Mouse (Mus musculus) midbrain, embryonic 13.5 days (tissue): Measurements from ENCODE around the gene Asna1. TPM values are rescaled to one million over a fixed set of nuclear protein-coding genes. Genes with fewer than 3 reads are reported as not detected.

Experiments used
- ATAC-seq: fragments of 200-750 bp; cut with Nextera tagmentation; 2 replicates; pipeline ENCODE4 v1.8.0; 2017; ENCODE audit warnings: mild to moderate bottlenecking, moderate TSS enrichment, moderate library complexity
- H3K27ac ChIP-seq: fragments of 300-500 bp; sonication (generic); 2 replicates; pipeline ENCODE4 v1.5.1; 2015; ENCODE audit warnings: inconsistent platforms, mild to moderate bottlenecking, moderate library complexity
- H3K27me3 ChIP-seq: fragments of 300-500 bp; sonication (generic); 2 replicates; pipeline ENCODE4 v1.6.1; 2015; ENCODE audit warnings: mild to moderate bottlenecking, inconsistent platforms
- H3K36me3 ChIP-seq: fragments of 300-500 bp; sonication (generic); 2 replicates; pipeline ENCODE4 v1.6.1; 2015; ENCODE audit warnings: mild to moderate bottlenecking, inconsistent platforms
- H3K4me1 ChIP-seq: fragments of 300-500 bp; sonication (generic); replicated peaks from 2 replicates; pipeline ENCODE4 v1.6.1; 2015; ENCODE audit warnings: inconsistent platforms
- H3K4me2 ChIP-seq: fragments of 300-500 bp; sonication (generic); replicated peaks from 2 replicates; pipeline ENCODE4 v1.6.1; 2015; ENCODE audit warnings: moderate library complexity, mild to moderate bottlenecking, inconsistent platforms
- H3K4me3 ChIP-seq: fragments of 300-500 bp; sonication (generic); replicated peaks from 2 replicates; pipeline ENCODE4 v1.5.1; 2015; ENCODE audit warnings: mild to moderate bottlenecking, inconsistent platforms
- H3K9ac ChIP-seq: fragments of 300-500 bp; sonication (generic); replicated peaks from 2 replicates; pipeline ENCODE4 v1.6.1; 2015; ENCODE audit warnings: mild to moderate bottlenecking, inconsistent platforms
- H3K9me3 ChIP-seq: fragments of 300-500 bp; sonication (generic); 2 replicates; pipeline ENCODE4 v1.6.1; 2016; ENCODE audit warnings: mild to moderate bottlenecking, inconsistent platforms
- WGBS: fragments of 180-500 bp; shearing (Covaris S2); methylation state at CpG from one replicate; pipeline ENCODE4 v1.1.7; 2015; 5-methylcytosine and 5-hydroxymethylcytosine counted together
- polyA plus RNA-seq: library from polyadenylated mRNA; unstranded; fragments of >200 nt; fragmentation: Nextera tagmentation; extraction: Ambion mirVana; gene quantifications from 2 replicates; pipeline ENCODE4 v1.2.1, GENCODE M21; 2015

Gene Asna1
- polyA plus RNA-seq, 1 experiment from 2014 or later = 151 TPM

GRCm38 (mm10) chr8:84986379-84986945, 38.6 kb downstream of the Asna1 start:
- Histone ChIP-seq H3K36me3 (no peaks in the 10 kb centered on the region), H3K4me1 (peaks cover 38% of the 10 kb centered on the region), H3K27ac (peak overlapping the region; percentile 10; the same call in 1 of the 2 replicates), H3K4me2 (peak overlapping the region; percentile 89), H3K4me3 (peak overlapping the region; percentile 46), H3K27me3 (peaks cover 51% of the 10 kb centered on the region), H3K9ac (peak overlapping the region; percentile 62; the same call in 1 of the 2 replicates), H3K9me3 (no peaks in the 10 kb centered on the region)
- 44% methylated on average over 8 of the region's 8 CpGs for WGBS
- ATAC-seq = no peak

- Histone ChIP-seq H3K27ac (peak overlapping the region; percentile 10; the same call in 1 of the 2 replicates), H3K9me3 (no peaks in the 10 kb centered on the region), H3K27me3 (peaks cover 55% of the 10 kb centered on the region), H3K4me3 (peak overlapping the region; percentile 46), H3K4me2 (peak overlapping the region; percentile 89), H3K9ac (peak overlapping the region; percentile 62), H3K4me1 (peaks cover 39% of the 10 kb centered on the region), H3K36me3 (no peaks in the 10 kb centered on the region)
- WGBS = under 1% methylated on average over 53 of the region's 53 CpGs
- ATAC-seq = peak; percentile 19; the same call in 1 of the 2 replicates
Measured at GRCm38 (mm10) chr8:84985684-84986378, 39.2 kb downstream of the Asna1 start.

- Histone ChIP-seq H3K9ac (peak overlapping the region; percentile 62), H3K36me3 (no peaks in the 10 kb centered on the region), H3K4me1 (peaks cover 43% of the 10 kb centered on the region), H3K4me3 (peak overlapping the region; percentile 46), H3K9me3 (no peaks in the 10 kb centered on the region), H3K27me3 (peaks cover 61% of the 10 kb centered on the region), H3K27ac (no peak overlapping the region), H3K4me2 (peak overlapping the region; percentile 89)
- ATAC-seq = no peak
- under 1% methylated on average over 23 of the region's 23 CpGs for WGBS
Measured at GRCm38 (mm10) chr8:84985049-84985683, 39.9 kb downstream of the Asna1 start.

- Histone ChIP-seq H3K36me3 (no peaks in the 10 kb centered on the region), H3K9me3 (no peaks in the 10 kb centered on the region), H3K27ac (peak overlapping the region; percentile 44; the same call in 1 of the 2 replicates), H3K4me3 (no peak overlapping the region), H3K27me3 (peaks cover 63% of the 10 kb centered on the region), H3K4me1 (peaks cover 49% of the 10 kb centered on the region), H3K4me2 (peak overlapping the region; percentile 89), H3K9ac (peak overlapping the region; percentile 62)
- no peak for ATAC-seq
- WGBS = 13% methylated on average over 16 of the region's 16 CpGs
Measured at GRCm38 (mm10) chr8:84984294-84985048, 40.6 kb downstream of the Asna1 start.

GRCm38 (mm10) chr8:84982499-84983011, 42.5 kb downstream of the Asna1 start:
- Histone ChIP-seq H3K27me3 (peaks cover 62% of the 10 kb centered on the region), H3K4me1 (peaks cover 64% of the 10 kb centered on the region)

DNA sequence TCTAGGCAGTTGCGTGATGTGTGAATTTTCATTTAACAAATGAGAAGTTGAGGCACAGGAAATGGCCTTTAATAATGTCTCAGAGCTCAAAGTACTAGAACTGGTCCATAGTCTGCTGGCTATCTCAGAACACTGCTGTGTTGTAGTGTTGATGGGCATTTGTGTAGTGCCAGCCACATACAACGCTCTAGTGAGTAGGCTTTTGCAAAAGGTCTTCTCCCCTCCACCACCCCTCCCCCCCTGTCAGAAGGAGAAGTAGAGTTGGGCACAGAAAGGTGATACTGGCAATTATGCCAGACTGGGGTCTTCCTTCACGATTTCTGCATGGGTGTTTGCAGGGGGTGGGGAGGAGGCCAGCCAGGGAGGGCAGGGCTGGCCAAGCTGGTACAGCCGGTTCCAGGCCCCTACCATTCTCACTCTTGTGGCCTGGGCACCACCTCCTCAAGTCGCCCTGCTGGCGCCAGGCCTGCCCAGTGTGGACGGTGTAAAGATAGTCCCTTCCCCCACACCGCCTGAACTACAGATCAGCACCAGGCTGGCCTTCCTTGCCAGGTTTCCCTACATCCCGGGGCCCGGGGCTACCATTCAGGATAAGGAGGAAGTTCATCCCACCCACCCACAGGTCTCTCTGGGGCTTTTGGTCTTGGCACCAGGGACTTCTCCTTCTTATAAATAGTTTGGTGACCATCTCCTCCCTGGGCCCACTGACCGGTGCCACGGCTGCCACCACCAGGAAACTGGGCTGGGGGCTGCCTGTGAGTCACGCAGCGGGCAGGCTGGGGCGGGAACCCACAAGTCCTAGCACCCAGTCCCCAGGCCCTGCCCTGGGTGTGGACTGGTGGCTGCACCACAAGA, 43.2 kb downstream of the Asna1 start:
- Histone ChIP-seq H3K36me3 (no peaks in the 10 kb centered on the region), H3K9me3 (no peaks in the 10 kb centered on the region), H3K4me2 (no peak overlapping the region), H3K27me3 (peaks cover 63% of the 10 kb centered on the region), H3K9ac (no peak overlapping the region), H3K4me3 (no peak overlapping the region), H3K27ac (peak overlapping the region; percentile 51; the same call in 1 of the 2 replicates), H3K4me1 (peaks cover 71% of the 10 kb centered on the region)
- WGBS = 85% methylated on average over 15 of the region's 15 CpGs
- ATAC-seq = no peak

More at GRCm38 (mm10) chr8:84982499-84983011, 42.5 kb downstream of the Asna1 start:
- no peak overlapping the region for H3K27ac ChIP-seq
- no peak overlapping the region for H3K9ac ChIP-seq
- no peaks in the 10 kb centered on the region for H3K36me3 ChIP-seq
- no peaks in the 10 kb centered on the region for H3K9me3 ChIP-seq
- ATAC-seq = no peak
- no peak overlapping the region for H3K4me3 ChIP-seq
- no peak overlapping the region for H3K4me2 ChIP-seq
- 57% methylated on average over 3 of the region's 3 CpGs for WGBS

DNA sequence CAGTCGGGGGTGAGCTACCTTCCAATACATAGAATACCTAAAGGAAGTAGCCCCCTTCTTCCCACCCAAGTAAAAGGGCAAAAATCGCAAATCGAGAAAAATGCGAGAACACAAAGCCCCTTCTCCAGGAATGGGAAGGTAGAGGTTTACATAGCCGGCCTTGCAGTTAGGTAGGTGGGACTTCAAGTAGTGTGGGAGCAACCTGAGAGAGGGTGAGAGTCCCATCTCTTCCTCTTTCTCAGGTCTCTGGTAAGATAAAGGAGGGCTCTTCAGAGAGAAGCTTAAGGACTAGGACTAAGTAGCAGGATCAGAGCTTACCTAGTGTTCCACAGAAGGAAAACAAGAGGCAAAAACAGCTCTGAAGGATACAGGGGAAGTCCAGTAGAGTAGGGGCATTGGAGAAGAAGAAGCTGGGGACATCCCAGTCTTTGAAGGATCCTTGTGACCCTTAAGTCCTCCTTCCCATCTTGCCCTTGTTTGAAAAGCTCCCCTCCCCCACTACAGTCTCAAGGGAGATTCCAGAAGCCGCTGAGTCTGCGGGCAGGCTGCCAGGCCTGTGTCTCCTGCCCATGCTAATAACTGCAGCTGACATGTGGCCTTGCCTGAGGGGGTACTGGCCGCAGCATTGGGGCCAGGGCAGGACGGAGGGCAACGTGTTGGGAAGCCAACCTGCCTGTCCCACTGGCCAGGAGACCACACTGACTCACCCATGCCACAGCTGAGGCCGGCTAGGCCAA, 44.3 kb downstream of the Asna1 start:
- H3K27me3 ChIP-seq = peaks cover 60% of the 10 kb centered on the region
- no peak overlapping the region for H3K4me3 ChIP-seq
- peak overlapping the region; percentile 95 for H3K4me2 ChIP-seq
- H3K27ac ChIP-seq = peak overlapping the region; percentile 51; the same call in 1 of the 2 replicates
- no peak for ATAC-seq
- H3K36me3 ChIP-seq = no peaks in the 10 kb centered on the region
- H3K4me1 ChIP-seq = peaks cover 77% of the 10 kb centered on the region
- H3K9me3 ChIP-seq = no peaks in the 10 kb centered on the region
- WGBS = 38% methylated on average over 11 of the region's 11 CpGs
- peak overlapping the region; percentile 4; the same call in 1 of the 2 replicates for H3K9ac ChIP-seq

GRCm38 (mm10) chr8:84979599-84980421, 45.3 kb downstream of the Asna1 start:
- peak overlapping the region; percentile 46; the same call in 1 of the 2 replicates for H3K9ac ChIP-seq
- peaks cover 74% of the 10 kb centered on the region for H3K4me1 ChIP-seq
- H3K27me3 ChIP-seq = peaks cover 57% of the 10 kb centered on the region
- no peaks in the 10 kb centered on the region for H3K9me3 ChIP-seq
- peaks cover 5% of the 10 kb centered on the region; the same call in 1 of the 2 replicates for H3K36me3 ChIP-seq
- 3% methylated on average over 42 of the region's 42 CpGs for WGBS
- peak overlapping the region; percentile 35; the same call in 1 of the 2 replicates for H3K27ac ChIP-seq
- H3K4me2 ChIP-seq = peak overlapping the region; percentile 95
- H3K4me3 ChIP-seq = peak overlapping the region; percentile 53
- ATAC-seq = peak; percentile 21

DNA sequence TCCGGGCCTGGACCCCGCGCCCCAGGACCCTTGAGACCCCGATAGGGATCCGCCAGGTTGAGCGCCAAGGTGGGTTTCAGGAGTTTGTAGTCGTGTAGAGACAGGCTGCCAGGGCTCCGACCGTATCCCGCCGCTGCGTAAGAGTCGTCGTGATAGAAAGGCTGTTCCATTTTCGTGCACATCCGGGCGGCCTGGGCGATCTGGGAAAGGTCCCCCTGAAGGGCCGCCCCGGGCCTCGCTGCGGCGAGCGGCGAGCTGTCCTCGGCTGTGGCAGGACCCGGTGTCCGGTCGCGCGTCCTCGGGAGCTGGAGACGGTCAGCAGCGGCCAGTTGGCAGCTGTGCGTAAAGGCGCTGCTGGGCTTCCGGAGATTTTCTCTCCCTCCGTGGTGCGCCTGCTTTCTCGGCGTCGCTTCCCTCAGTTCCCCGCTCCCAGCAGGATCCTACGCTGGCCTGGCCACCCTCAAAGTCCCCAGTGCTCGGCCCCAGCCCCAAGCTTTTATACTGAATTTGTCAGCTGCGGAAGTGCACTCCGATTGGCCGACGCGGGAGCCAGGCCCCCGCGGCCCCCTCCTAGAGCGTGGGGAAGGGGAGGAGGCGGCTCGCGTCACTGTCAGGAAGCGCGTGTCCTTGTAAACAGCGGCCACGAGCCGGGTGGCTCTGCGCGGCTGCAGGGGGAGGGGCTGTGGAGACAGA, 46.7 kb downstream of the Asna1 start, which contains the start of gene Junb:
Junb (minus strand) TSS at position 471 of the 693 bp plus-strand sequence.
- under 1% methylated on average over 63 of the region's 63 CpGs for WGBS
- peak within 1 kb of the TSS; percentile 95 for H3K4me2 ChIP-seq
- H3K9me3 ChIP-seq = no peaks in the 10 kb centered on the region
- peaks cover 18% of the 10 kb centered on the region for H3K36me3 ChIP-seq
- peak within 1 kb of the TSS; percentile 53 for H3K4me3 ChIP-seq
- peaks cover 73% of the 10 kb centered on the region for H3K4me1 ChIP-seq
- H3K27me3 ChIP-seq = peaks cover 48% of the 10 kb centered on the region
- H3K27ac ChIP-seq = peak within 1 kb of the TSS; percentile 35
- peak; percentile 26 for ATAC-seq
- peak within 1 kb of the TSS; percentile 67 for H3K9ac ChIP-seq
